Mouse (Mus musculus): ENCODE data around the gene Ankef1. TPM values are rescaled to one million over a fixed set of nuclear protein-coding genes. Genes with fewer than 3 reads are reported as not detected.
A peak's percentile ranks its signal among the peaks of the same experiment; 100 is the strongest.

Gene Ankef1
- polyA plus RNA-seq, 1 experiment = 257 TPM

- TF ChIP-seq POLR2A (IDR thresholded peaks at IDR 0.05; ENCODE audit: control insufficient read depth, low read depth, low read length) (no peak), CTCF (IDR thresholded peaks at IDR 0.05; ENCODE audit: control insufficient read depth, insufficient read depth, insufficient replicate concordance, low read depth, low read length) (no peak)
- Histone ChIP-seq H3K4me1 (ENCODE audit: control insufficient read depth, insufficient read depth, low read length) (no peaks in the 10 kb centered on the region), H3K27me3 (ENCODE audit: control insufficient read depth, insufficient read depth, low read length) (no peaks in the 10 kb centered on the region), H3K27ac (ENCODE audit: control insufficient read depth, insufficient read depth, low read depth, low read length) (no peak overlapping the region), H3K4me3 (ENCODE audit: control insufficient read depth, low read depth, low read length) (no peak overlapping the region), H3K36me3 (ENCODE audit: control insufficient read depth, insufficient read depth, low read length) (no peaks in the 10 kb centered on the region)
These were observed 97.0 kb downstream of the Ankef1 start for GRCm38 (mm10) chr2:136598743-136599142.

GRCm38 (mm10) chr2:136600651-136601170 is 99.0 kb downstream of the Ankef1 start:
- H3K4me3 ChIP-seq (ENCODE audit: control insufficient read depth, low read depth, low read length) = peak overlapping the region; percentile 1; the same call in 1 of the 2 replicates
- H3K27me3 ChIP-seq (ENCODE audit: control insufficient read depth, insufficient read depth, low read length) = no peaks in the 10 kb centered on the region
- no peaks in the 10 kb centered on the region for H3K36me3 ChIP-seq (ENCODE audit: control insufficient read depth, insufficient read depth, low read length)
- H3K27ac ChIP-seq (ENCODE audit: control insufficient read depth, insufficient read depth, low read depth, low read length) = no peak overlapping the region
- TF ChIP-seq POLR2A (IDR thresholded peaks at IDR 0.05; ENCODE audit: control insufficient read depth, low read depth, low read length) (no peak), CTCF (IDR thresholded peaks at IDR 0.05; ENCODE audit: control insufficient read depth, insufficient read depth, insufficient replicate concordance, low read depth, low read length) (no peak)
- H3K4me1 ChIP-seq (ENCODE audit: control insufficient read depth, insufficient read depth, low read length) = no peaks in the 10 kb centered on the region

- no peak for TF ChIP-seq POLR2A (IDR thresholded peaks at IDR 0.05; ENCODE audit: control insufficient read depth, low read depth, low read length)
- TF ChIP-seq CTCF (IDR thresholded peaks at IDR 0.05; ENCODE audit: control insufficient read depth, insufficient read depth, insufficient replicate concordance, low read depth, low read length) = no peak
- Histone ChIP-seq H3K27ac (ENCODE audit: control insufficient read depth, insufficient read depth, low read depth, low read length) (no peak overlapping the region), H3K36me3 (ENCODE audit: control insufficient read depth, insufficient read depth, low read length) (no peaks in the 10 kb centered on the region), H3K4me1 (ENCODE audit: control insufficient read depth, insufficient read depth, low read length) (no peaks in the 10 kb centered on the region), H3K4me3 (ENCODE audit: control insufficient read depth, low read depth, low read length) (no peak overlapping the region), H3K27me3 (ENCODE audit: control insufficient read depth, insufficient read depth, low read length) (no peaks in the 10 kb centered on the region)
These were observed 99.5 kb downstream of the Ankef1 start for GRCm38 (mm10) chr2:136601206-136601605.

Other genes with a start within 250 kb of the Ankef1 start
- gene Pak7, start 113.9 kb upstream of the Ankef1 start, polyA plus RNA-seq (2012; rRNA removed) = 0.14 and 0.19 TPM in 2 replicates
- 0.06 TPM in 1 of 2 replicates, not detected in the other for gene Snap25, start 211.5 kb downstream of the Ankef1 start, polyA plus RNA-seq (2012; rRNA removed)

Data from testis, adult 2 months (tissue).